Mouse (Mus musculus) embryonic fibroblast, embryonic 13.5 days (primary cell): ENCODE results near the gene Cstad.

ENCODE experiments used
- CTCF ChIP-seq: IDR thresholded peaks from 2 replicates; pipeline ENCODE4 v1.5.1; 2011; ENCODE audit warnings: mild to moderate bottlenecking, control low read depth, low read length, moderate library complexity, borderline replicate concordance; ENCODE audit not compliant: insufficient read depth
- POLR2A ChIP-seq: IDR thresholded peaks from 2 replicates; pipeline ENCODE4 v1.6.1; 2011; ENCODE audit warnings: low read depth, mild to moderate bottlenecking, control low read depth, low read length, moderate library complexity

- TF ChIP-seq POLR2A (0 out of 2 replicates have a peak, but pooled peaks have one; percentile 10), CTCF (no peak)
Measured at GRCm38 (mm10) chr2:30614151-30614923, 19.5 kb downstream of the Cstad start.
